Mouse (Mus musculus): ENCODE results near the gene Tnfaip8l2.

DNA sequence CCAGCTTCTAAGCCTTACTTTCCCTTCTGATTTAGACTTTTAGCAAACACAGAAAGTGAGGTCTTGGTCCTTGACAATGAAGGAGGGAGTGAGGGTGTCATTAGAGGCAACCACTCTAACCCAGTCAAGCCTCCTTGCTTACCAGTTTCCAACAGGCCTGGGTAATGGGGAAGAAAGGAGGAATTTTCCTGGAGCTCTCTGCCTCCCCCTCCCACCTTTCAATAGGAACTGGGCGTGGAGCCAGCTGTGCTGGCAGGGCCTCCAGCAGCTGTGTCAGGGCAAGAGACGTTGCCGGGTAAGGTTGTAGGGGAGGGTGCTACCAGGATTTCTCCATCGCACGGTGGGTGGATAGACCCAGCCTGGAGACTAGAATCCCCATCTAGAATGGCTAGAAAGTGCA is 17.2 kb downstream of the Tnfaip8l2 start:
- TF ChIP-seq CTCF (IDR thresholded peaks at IDR 0.05; ENCODE audit: low read depth, low read length) (no peak), POLR2A (IDR thresholded peaks at IDR 0.05; ENCODE audit: extremely low read depth, insufficient read depth, low read length) (no peak)

All from liver, adult 2 months (tissue).